Mouse (Mus musculus) embryonic facial prominence, embryonic 14.5 days (tissue): Measurements from ENCODE around the gene Mansc4. TPM values are rescaled to one million over a fixed set of nuclear protein-coding genes. Genes with fewer than 3 reads are reported as not detected.
A peak's percentile ranks its signal among the peaks of the same experiment; 100 is the strongest.

Experiments used
- ATAC-seq: fragments of 200-750 bp; cut with Nextera tagmentation; 2 replicates; pipeline ENCODE4 v1.8.0; 2017; ENCODE audit warnings: low read depth, moderate number of reproducible peaks, moderate TSS enrichment
- DNase-seq: peaks from one replicate; pipeline ENCODE4 v3.0.0-alpha.2; 2015; ENCODE audit warnings: low spot score
- H3K27ac ChIP-seq: fragments of 300-500 bp; sonication (generic); replicated peaks from 2 replicates; pipeline ENCODE4 v1.5.1; 2014; ENCODE audit warnings: low read depth, mild to moderate bottlenecking, low read length, moderate library complexity
- H3K27me3 ChIP-seq: fragments of 300-500 bp; sonication (generic); replicated peaks from 2 replicates; pipeline ENCODE4 v1.6.1; 2014; ENCODE audit warnings: low read length; ENCODE audit not compliant: control insufficient read depth, insufficient read depth
- H3K36me3 ChIP-seq: fragments of 300-500 bp; sonication (generic); 2 replicates; pipeline ENCODE4 v1.6.1; 2014; ENCODE audit warnings: low read length, mixed read lengths; ENCODE audit not compliant: control insufficient read depth, insufficient read depth
- H3K4me1 ChIP-seq: fragments of 300-500 bp; sonication (generic); 2 replicates; pipeline ENCODE4 v1.6.1; 2014; ENCODE audit warnings: antibody characterized with exemption, low read length; ENCODE audit not compliant: control insufficient read depth, insufficient read depth
- H3K4me2 ChIP-seq: fragments of 300-500 bp; sonication (generic); 2 replicates; pipeline ENCODE4 v1.6.1; 2014; ENCODE audit warnings: low read depth, mild to moderate bottlenecking, low read length, moderate library complexity, mixed read lengths
- H3K4me3 ChIP-seq: fragments of 300-500 bp; sonication (generic); 2 replicates; pipeline ENCODE4 v1.5.1; 2014; ENCODE audit warnings: low read depth, mild to moderate bottlenecking, low read length
- H3K9ac ChIP-seq: fragments of 300-500 bp; sonication (generic); 2 replicates; pipeline ENCODE4 v1.6.1; 2014; ENCODE audit warnings: low read depth, mild to moderate bottlenecking, low read length, moderate library complexity, mixed read lengths
- H3K9me3 ChIP-seq: fragments of 300-500 bp; sonication (generic); 2 replicates; pipeline ENCODE4 v1.6.1; 2016; ENCODE audit warnings: low read length; ENCODE audit not compliant: control insufficient read depth
- WGBS: fragments of 180-500 bp; shearing (Covaris S2); extraction: QIAGEN DNeasy Blood & Tissue Kit; methylation state at CpG from one replicate; pipeline ENCODE4 v1.1.7; 2014; 5-methylcytosine and 5-hydroxymethylcytosine counted together
- polyA plus RNA-seq: library from polyadenylated mRNA; unstranded; fragments of >200 nt; fragmentation: Nextera tagmentation; extraction: Ambion mirVana; gene quantifications from 2 replicates; pipeline ENCODE4 v1.2.1, GENCODE M21; 2014

Mansc4 gene
- polyA plus RNA-seq, 1 experiment from 2014 or later = 1.5 TPM

DNA sequence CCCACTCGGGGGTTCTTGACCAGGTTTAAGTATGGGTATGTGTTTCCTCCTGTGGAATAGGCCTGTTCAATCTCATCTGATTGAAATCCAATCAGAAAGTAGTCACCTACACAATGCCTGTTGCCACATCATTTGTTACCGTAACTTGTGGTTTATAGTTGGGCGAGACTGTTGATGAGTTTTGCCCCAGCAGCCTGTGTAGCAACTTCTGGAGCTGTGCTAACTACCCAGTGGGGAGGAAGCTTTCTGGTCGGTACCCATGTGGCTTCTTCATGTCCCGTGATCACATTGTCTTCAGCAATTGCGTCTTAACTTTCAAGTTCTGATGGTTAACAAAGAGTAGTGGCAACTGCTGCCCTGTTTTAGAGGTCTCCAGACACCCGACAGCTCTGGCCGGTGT, 35.2 kb downstream of the Mansc4 start:
- H3K4me2 ChIP-seq = no peak overlapping the region
- ATAC-seq = no peak
- no peak overlapping the region for H3K4me3 ChIP-seq
- no peaks in the 10 kb centered on the region for H3K4me1 ChIP-seq
- H3K36me3 ChIP-seq = peaks cover 94% of the 10 kb centered on the region
- no peak for DNase-seq
- no peak overlapping the region for H3K27ac ChIP-seq
- H3K9ac ChIP-seq = no peak overlapping the region
- no peaks in the 10 kb centered on the region for H3K9me3 ChIP-seq
- no peaks in the 10 kb centered on the region for H3K27me3 ChIP-seq
- WGBS = 89% methylated on average over 8 of the region's 8 CpGs

DNA sequence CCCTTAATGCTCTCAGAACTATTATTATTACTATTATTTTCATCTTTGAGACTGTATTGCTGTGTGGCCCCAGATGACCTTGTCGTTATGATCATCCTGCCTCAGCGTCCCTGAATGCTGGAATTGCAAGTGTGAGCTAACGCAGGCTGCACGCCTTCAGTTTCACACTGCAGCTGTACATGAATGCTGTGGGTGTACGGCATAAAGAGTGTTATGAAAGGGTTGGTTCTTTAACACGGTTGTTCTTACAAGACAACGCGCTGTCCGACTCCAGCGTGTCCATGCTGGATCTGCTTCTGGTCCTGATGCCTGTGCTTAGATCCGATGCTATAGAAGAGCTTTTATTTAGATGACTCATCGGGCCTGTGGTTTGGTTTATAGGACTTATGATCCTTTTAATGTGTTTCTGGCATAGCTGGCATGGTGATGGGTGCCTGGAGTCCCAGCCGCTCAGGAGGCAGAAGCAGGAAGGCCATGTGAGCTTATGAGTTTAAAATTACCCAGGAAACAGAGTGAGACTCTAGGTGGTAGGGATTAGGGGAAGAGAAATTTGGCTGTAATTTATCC, 37.5 kb downstream of the Mansc4 start:
- no peak overlapping the region for H3K9ac ChIP-seq
- ATAC-seq = no peak
- H3K9me3 ChIP-seq = no peaks in the 10 kb centered on the region
- no peak overlapping the region for H3K4me2 ChIP-seq
- no peak overlapping the region for H3K27ac ChIP-seq
- 94% methylated on average over 13 of the region's 13 CpGs for WGBS
- DNase-seq = no peak
- H3K27me3 ChIP-seq = no peaks in the 10 kb centered on the region
- H3K36me3 ChIP-seq = peaks cover 83% of the 10 kb centered on the region
- H3K4me3 ChIP-seq = no peak overlapping the region
- H3K4me1 ChIP-seq = peaks cover 1% of the 10 kb centered on the region; the same call in 1 of the 2 replicates

DNA sequence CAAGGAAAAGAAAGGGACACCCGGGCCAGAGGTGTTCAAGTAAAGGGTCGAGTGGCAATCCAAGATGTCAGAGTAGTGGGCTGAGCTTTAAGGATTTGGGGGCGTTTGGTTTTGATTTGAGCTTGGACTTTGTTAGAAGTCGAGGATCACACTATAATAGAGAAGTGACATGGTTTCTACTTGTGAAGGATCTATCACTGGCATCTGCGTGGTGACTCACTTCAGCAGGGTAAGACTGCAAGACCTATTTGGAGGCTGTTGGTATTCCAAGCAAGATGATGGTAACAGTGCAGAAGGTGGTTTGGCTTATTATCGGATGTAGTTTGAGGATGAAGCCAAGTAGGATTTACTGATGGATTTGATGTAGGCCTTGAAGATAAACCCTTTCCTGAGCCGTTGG, 43.2 kb downstream of the Mansc4 start:
- no peak for ATAC-seq
- 40% methylated on average over 7 of the region's 7 CpGs for WGBS
- H3K4me1 ChIP-seq = peaks cover 13% of the 10 kb centered on the region; the same call in 1 of the 2 replicates

DNA sequence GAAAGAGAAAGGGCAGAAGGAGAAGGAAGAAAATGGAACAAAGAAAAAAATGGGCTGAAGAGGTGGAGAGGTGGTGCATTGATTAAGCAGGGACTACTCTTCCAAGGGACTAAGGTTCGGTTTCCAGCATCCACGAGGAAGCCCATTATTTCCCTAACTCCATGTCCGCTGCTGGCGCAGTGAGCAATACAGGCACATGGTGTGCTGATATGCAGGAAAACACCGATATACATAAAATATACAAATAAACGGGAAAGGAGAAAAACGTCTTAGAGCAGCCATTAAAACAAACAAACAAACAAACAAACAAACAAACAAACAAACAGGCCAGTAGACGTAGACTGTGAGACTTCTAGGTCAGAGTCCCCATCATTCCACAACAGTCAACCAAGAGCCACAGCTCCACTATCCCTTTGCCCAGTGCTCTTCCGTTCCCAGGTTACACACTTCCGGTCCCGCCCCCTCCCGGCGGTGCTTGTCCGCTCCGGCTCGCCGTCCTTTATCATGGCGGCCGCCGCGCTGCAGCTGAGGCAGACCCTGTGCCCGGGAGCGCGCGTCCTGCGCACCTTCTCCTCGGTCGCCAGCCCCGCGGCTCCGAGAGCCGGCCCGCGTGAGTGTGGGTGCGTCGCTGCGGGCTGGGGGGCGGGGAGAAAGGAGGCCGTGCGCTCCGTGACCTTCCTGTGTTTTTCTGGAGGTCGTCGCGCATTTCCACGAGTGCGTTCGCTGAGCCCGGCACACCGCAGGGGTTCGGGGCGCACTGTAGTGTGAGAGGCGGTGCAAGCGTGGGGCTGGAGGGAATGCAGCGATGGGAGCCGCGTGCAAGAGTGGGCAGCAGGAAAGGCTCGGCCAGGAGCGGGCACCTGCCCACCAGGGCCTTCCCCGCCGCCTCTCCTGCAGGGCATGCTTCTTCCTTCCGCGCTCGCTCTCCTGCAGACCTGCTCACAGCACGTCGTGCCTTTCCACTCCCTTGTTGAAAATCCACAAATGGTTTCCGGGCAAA, 44.2 kb downstream of the Mansc4 start, which contains the start of gene Mrps35:
TSS of gene Mrps35 (plus strand) at position 474 of the 1,000 bp plus-strand sequence.
- DNase-seq = peak; percentile 95
- H3K27ac ChIP-seq = peak within 1 kb of the TSS; percentile 84
- peak within 1 kb of the TSS; percentile 64 for H3K4me2 ChIP-seq
- H3K9me3 ChIP-seq = no peaks in the 10 kb centered on the region
- no peaks in the 10 kb centered on the region for H3K27me3 ChIP-seq
- WGBS = 4% methylated on average over 58 of the region's 66 CpGs
- H3K4me1 ChIP-seq = peaks cover 13% of the 10 kb centered on the region; the same call in 1 of the 2 replicates
- H3K4me3 ChIP-seq = peak within 1 kb of the TSS; percentile 95
- peaks cover 21% of the 10 kb centered on the region; the same call in 1 of the 2 replicates for H3K36me3 ChIP-seq
- peak; percentile 99 for ATAC-seq
- H3K9ac ChIP-seq = peak within 1 kb of the TSS; percentile 94

More for the DNA sequence above, 43.2 kb downstream of the Mansc4 start:
- H3K4me2 ChIP-seq = peak overlapping the region; percentile 64
- peak overlapping the region; percentile 95 for H3K4me3 ChIP-seq
- no peak overlapping the region for H3K27ac ChIP-seq
- H3K9me3 ChIP-seq = no peaks in the 10 kb centered on the region
- H3K9ac ChIP-seq = peak overlapping the region; percentile 94
- H3K27me3 ChIP-seq = no peaks in the 10 kb centered on the region
- no peak for DNase-seq
- H3K36me3 ChIP-seq = peaks cover 32% of the 10 kb centered on the region

DNA sequence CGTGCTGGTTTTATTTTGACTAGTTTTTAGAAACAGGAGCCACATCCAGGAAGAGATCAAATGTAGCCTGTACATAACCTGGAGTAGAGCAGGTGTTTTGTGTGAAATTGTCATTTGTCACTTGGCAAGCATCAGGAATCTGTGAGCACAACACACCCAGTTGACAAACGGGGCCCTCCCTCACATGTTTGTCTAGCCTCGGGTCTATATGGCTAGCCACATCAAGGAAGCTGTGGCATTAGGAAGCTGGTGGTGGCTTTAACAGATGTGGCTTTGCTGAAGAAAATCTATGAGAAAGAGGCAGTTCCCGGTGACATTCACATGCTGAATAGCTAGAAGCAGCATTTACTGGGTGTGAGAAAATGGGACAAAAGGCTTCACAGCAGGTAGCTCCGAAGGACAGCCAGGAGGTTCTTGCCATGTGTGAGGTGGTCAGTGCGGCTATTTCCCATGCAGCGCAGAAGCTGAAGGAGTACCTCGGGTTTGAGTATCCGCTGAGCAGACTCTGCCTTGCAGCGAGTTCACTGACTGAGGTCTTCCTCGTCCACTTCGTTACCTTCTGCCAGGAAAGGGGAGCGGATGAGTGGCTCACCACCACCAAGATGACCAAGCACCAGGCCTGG, 54.4 kb downstream of the Mansc4 start, which contains the start of gene Rep15:
TSS of gene Rep15 (plus strand) at position 282 of the 623 bp plus-strand sequence.
- Histone ChIP-seq H3K27ac (no peak within 1 kb of the TSS), H3K4me3 (no peak within 1 kb of the TSS), H3K27me3 (no peaks in the 10 kb centered on the region), H3K4me1 (no peaks in the 10 kb centered on the region), H3K9me3 (no peaks in the 10 kb centered on the region), H3K36me3 (peaks cover 52% of the 10 kb centered on the region), H3K4me2 (no peak within 1 kb of the TSS), H3K9ac (no peak within 1 kb of the TSS)
- 60% methylated on average over 13 of the region's 13 CpGs for WGBS
- ATAC-seq = no peak
- DNase-seq = no peak

DNA sequence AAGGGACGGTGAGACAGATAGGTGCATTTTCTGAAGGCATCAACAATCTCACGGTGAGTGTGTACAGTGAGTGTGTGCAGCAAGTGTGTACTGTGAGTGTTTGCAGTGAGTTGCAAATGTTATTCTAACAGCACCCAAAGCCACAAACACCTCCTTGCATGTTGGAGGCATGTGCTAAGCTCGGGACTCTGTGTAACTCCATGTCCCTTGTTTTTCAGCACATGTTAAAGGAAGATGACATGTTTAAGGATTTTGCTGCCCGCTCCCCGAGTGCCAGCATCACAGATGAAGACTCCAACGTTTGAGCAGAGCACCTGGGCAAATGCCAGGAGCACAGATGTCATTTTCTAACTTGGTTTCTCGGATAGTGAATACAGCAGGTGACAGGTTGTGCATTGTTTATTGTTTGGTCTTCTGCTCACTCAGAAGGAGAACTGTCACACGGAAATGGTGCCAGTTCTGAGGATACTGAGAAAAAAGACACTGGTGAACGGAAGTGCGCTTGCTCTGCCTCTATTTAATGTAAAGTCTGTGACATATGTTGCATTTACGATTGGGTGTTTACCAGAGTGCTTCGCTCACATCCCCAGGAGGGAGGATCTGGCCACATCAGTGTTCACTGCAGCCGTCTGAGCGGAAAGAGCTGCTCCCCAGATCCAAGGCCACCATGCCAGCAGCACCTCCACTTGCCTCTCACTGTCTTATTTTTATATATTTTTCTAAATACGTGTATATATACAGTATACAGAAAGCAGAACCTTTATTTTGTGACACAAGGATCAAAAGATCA, 56.5 kb downstream of the Mansc4 start:
- H3K36me3 ChIP-seq = peaks cover 73% of the 10 kb centered on the region
- ATAC-seq = no peak
- 89% methylated on average over 15 of the region's 15 CpGs for WGBS

DNA sequence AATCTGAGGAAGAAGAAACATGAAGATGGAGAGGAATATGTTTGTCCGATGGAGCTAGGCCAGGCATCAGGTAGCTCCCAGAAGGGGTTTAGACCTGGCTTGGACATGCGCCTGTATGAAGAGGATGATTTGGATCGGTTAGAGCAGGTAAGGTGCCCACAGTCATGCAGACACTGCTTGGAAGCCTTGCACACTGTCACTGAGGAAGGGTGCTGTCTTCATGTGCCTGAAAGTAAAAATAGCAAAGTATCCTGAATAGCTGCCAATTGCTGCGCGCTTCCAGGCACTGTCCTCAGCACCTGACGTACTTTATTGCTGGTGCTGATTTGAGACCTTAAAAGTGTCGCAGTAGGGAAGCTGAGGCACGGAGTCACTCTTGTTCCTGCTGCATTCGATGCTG, 57.2 kb downstream of the Mansc4 start:
- Histone ChIP-seq H3K9me3 (no peaks in the 10 kb centered on the region), H3K27me3 (no peaks in the 10 kb centered on the region), H3K27ac (no peak overlapping the region), H3K4me3 (no peak overlapping the region), H3K4me2 (no peak overlapping the region), H3K4me1 (no peaks in the 10 kb centered on the region), H3K9ac (no peak overlapping the region), H3K36me3 (peaks cover 80% of the 10 kb centered on the region)
- WGBS = 91% methylated on average over 9 of the region's 9 CpGs
- DNase-seq = no peak
- ATAC-seq = no peak

More for the DNA sequence above, 56.5 kb downstream of the Mansc4 start:
- Histone ChIP-seq H3K27me3 (no peaks in the 10 kb centered on the region), H3K27ac (no peak overlapping the region), H3K4me3 (no peak overlapping the region), H3K9me3 (no peaks in the 10 kb centered on the region), H3K4me1 (no peaks in the 10 kb centered on the region), H3K4me2 (no peak overlapping the region), H3K9ac (no peak overlapping the region)
- no peak for DNase-seq

DNA sequence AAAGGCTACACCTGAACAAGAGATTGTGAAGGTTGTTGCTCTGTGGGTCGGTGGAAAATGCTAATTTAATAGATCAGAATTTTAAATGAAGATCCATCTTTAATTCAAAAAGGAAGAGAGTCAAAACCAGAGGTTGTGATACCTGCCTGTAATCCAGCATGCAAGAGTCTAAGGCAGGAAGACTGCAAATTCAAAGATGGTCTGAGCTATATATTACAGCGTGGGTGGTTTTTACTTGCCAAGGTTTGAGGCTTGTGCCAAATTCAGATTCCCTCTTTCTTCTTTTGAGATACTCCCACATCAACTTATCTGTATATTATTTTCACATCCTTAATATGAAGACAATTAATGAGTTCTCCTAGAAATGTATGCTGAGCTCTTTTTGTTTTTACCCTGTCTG, 58.4 kb downstream of the Mansc4 start:
- H3K4me3 ChIP-seq = no peak overlapping the region
- no peaks in the 10 kb centered on the region for H3K9me3 ChIP-seq
- DNase-seq = no peak
- peaks cover 79% of the 10 kb centered on the region for H3K36me3 ChIP-seq
- no peak overlapping the region for H3K9ac ChIP-seq
- no peaks in the 10 kb centered on the region for H3K27me3 ChIP-seq
- H3K27ac ChIP-seq = no peak overlapping the region
- 89% methylated on average over 2 of the region's 2 CpGs for WGBS
- no peak for ATAC-seq
- H3K4me1 ChIP-seq = no peaks in the 10 kb centered on the region
- H3K4me2 ChIP-seq = no peak overlapping the region
